Mouse (Mus musculus) MEL (cell line): Measurements from ENCODE around the gene Zzz3. TPM values are rescaled to one million over a fixed set of nuclear protein-coding genes. Genes with fewer than 3 reads are reported as not detected.

Experiments
- DNase-seq: peaks from one replicate; pipeline ENCODE4 v3.0.0; 2011; ENCODE audit warnings: low read depth, low spot score
- H3K27ac ChIP-seq: 2 replicates; pipeline ENCODE4 v1.5.1; 2012; ENCODE audit warnings: low read depth, mild to moderate bottlenecking, control low read depth, low read length, moderate library complexity; ENCODE audit not compliant: control insufficient read depth
- H3K27me3 ChIP-seq, 2 experiments: fragments of 150-350 bp in 1 of 2; sonication (generic) in 1 of 2; 2 replicates each; pipeline ENCODE4 v1.6.1; 2012; ENCODE audit warnings: low read length in 2 of 2, mild to moderate bottlenecking in 2 of 2, improper control_type of control experiment in 1 of 2, moderate library complexity in 1 of 2; ENCODE audit not compliant: insufficient read depth in 2 of 2, control insufficient read depth in 1 of 2
- H3K36me3 ChIP-seq, 2 experiments: 2 replicates each; pipeline ENCODE4 v1.6.1; 2012 to 2014; ENCODE audit warnings: low read length in 2 of 2, improper control_type of control experiment in 1 of 2, inconsistent platforms in 1 of 2, mild to moderate bottlenecking in 1 of 2; ENCODE audit not compliant: insufficient read depth in 2 of 2, control insufficient read depth in 1 of 2
- H3K4me1 ChIP-seq, 2 experiments: fragments of 150-350 bp in 1 of 2; sonication (generic) in 1 of 2; 2 replicates each; pipeline ENCODE4 v1.6.1; 2012; ENCODE audit warnings: low read length in 2 of 2, improper control_type of control experiment in 1 of 2, mild to moderate bottlenecking in 1 of 2; ENCODE audit not compliant: insufficient read depth in 2 of 2, control insufficient read depth in 1 of 2
- H3K4me3 ChIP-seq, 2 experiments: fragments of 150-350 bp in 1 of 2; sonication (generic) in 1 of 2; 2 replicates each; pipeline ENCODE4 v1.5.1; 2012; ENCODE audit warnings: low read depth in 2 of 2, low read length in 2 of 2, mild to moderate bottlenecking in 2 of 2, moderate library complexity in 2 of 2, control low read depth in 1 of 2, improper control_type of control experiment in 1 of 2; ENCODE audit not compliant: control insufficient read depth in 1 of 2, insufficient read depth in 1 of 2
- H3K79me2 ChIP-seq: 2 replicates; pipeline ENCODE4 v1.6.1; 2012; ENCODE audit warnings: mild to moderate bottlenecking, low read length, moderate library complexity; ENCODE audit not compliant: control insufficient read depth, poor library complexity, insufficient read depth
- H3K9ac ChIP-seq: 2 replicates; pipeline ENCODE4 v1.6.1; 2012; ENCODE audit warnings: low read depth, mild to moderate bottlenecking, control low read depth, low read length, moderate library complexity; ENCODE audit not compliant: control insufficient read depth, poor library complexity, severe bottlenecking
- H3K9me3 ChIP-seq: fragments of 150-350 bp; sonication (generic); replicated peaks from 2 replicates; pipeline ENCODE4 v1.6.1; 2012; ENCODE audit warnings: mild to moderate bottlenecking, low read length, improper control_type of control experiment, moderate library complexity; ENCODE audit not compliant: insufficient read depth
- BHLHE40 ChIP-seq: IDR thresholded peaks from 2 replicates; pipeline ENCODE4 v1.6.1; 2012; ENCODE audit warnings: low read depth, mild to moderate bottlenecking, inconsistent platforms, low read length, improper control_type of control experiment, borderline replicate concordance
- CHD1 ChIP-seq: IDR thresholded peaks from 2 replicates; pipeline ENCODE4 v1.6.1; 2012; ENCODE audit warnings: low read depth, mild to moderate bottlenecking, inconsistent platforms, low read length, improper control_type of control experiment
- CHD2 ChIP-seq: IDR thresholded peaks from 2 replicates; pipeline ENCODE4 v1.6.1; 2011; ENCODE audit warnings: low read length, improper control_type of control experiment
- E2F4 ChIP-seq: IDR thresholded peaks from 2 replicates; pipeline ENCODE4 v1.6.1; 2011; ENCODE audit warnings: low read depth, low read length, improper control_type of control experiment, borderline replicate concordance
- ELF1 ChIP-seq: IDR thresholded peaks from 2 replicates; pipeline ENCODE4 v1.6.1; 2014; ENCODE audit warnings: low read depth, mild to moderate bottlenecking, inconsistent platforms, low read length, improper control_type of control experiment, moderate library complexity
- EP300 ChIP-seq, 2 experiments: IDR thresholded peaks; 2 replicates each; pipeline ENCODE4 v1.6.1; 2011; ENCODE audit warnings: improper control_type of control experiment in 2 of 2, low read length in 2 of 2, low read depth in 1 of 2, mild to moderate bottlenecking in 1 of 2
- ETS1 ChIP-seq: IDR thresholded peaks from 2 replicates; pipeline ENCODE4 v1.6.1; 2012; ENCODE audit warnings: low read depth, mild to moderate bottlenecking, inconsistent platforms, low read length, improper control_type of control experiment, moderate library complexity
- GABPA ChIP-seq: IDR thresholded peaks from 2 replicates; pipeline ENCODE4 v1.6.1; 2012; ENCODE audit warnings: low read depth, mild to moderate bottlenecking, inconsistent platforms, low read length, improper control_type of control experiment, moderate library complexity
- GATA1 ChIP-seq: IDR thresholded peaks from 2 replicates; pipeline ENCODE4 v1.6.1; 2011; ENCODE audit warnings: low read depth, low read length, improper control_type of control experiment
- HCFC1 ChIP-seq: IDR thresholded peaks from 2 replicates; pipeline ENCODE4 v1.6.1; 2012; ENCODE audit warnings: low read depth, mild to moderate bottlenecking, inconsistent platforms, low read length, improper control_type of control experiment, moderate library complexity
- JUND ChIP-seq: IDR thresholded peaks from 2 replicates; pipeline ENCODE4 v1.6.1; 2011; ENCODE audit warnings: low read depth, mild to moderate bottlenecking, improper control_type of control experiment, low read length
- KAT2A ChIP-seq: conservative IDR thresholded peaks from 2 replicates; pipeline ENCODE4 v1.6.1; 2012; ENCODE audit warnings: low read depth, low read length, improper control_type of control experiment, inconsistent platforms
- MAFK ChIP-seq: IDR thresholded peaks from 2 replicates; pipeline ENCODE4 v1.6.1; 2011; ENCODE audit warnings: low read depth, mild to moderate bottlenecking, low read length, improper control_type of control experiment, borderline replicate concordance
- MAX ChIP-seq: IDR thresholded peaks from 2 replicates; pipeline ENCODE4 v1.6.1; 2011; ENCODE audit warnings: low read length, improper control_type of control experiment
- MAZ ChIP-seq: IDR thresholded peaks from 2 replicates; pipeline ENCODE4 v1.6.1; 2012; ENCODE audit warnings: low read depth, mild to moderate bottlenecking, inconsistent platforms, low read length, improper control_type of control experiment
- MXI1 ChIP-seq: IDR thresholded peaks from 2 replicates; pipeline ENCODE4 v1.6.1; 2011; ENCODE audit warnings: mild to moderate bottlenecking, low read depth, low read length, improper control_type of control experiment
- MYB ChIP-seq: IDR thresholded peaks from 2 replicates; pipeline ENCODE4 v1.6.1; 2011; ENCODE audit warnings: mild to moderate bottlenecking, low read depth, low read length, improper control_type of control experiment
- NRF1 ChIP-seq: IDR thresholded peaks from 2 replicates; pipeline ENCODE4 v1.6.1; 2014; ENCODE audit warnings: low read depth, mild to moderate bottlenecking, inconsistent platforms, low read length, improper control_type of control experiment, moderate library complexity; ENCODE audit not compliant: poor library complexity, insufficient read depth, severe bottlenecking
- POLR2A ChIP-seq, 2 experiments: IDR thresholded peaks; 2 replicates each; pipeline ENCODE4 v1.6.1; 2011 to 2012; ENCODE audit warnings: low read length in 2 of 2, mild to moderate bottlenecking in 2 of 2, control low read depth in 1 of 2, improper control_type of control experiment in 1 of 2, low read depth in 1 of 2, moderate library complexity in 1 of 2; ENCODE audit not compliant: control insufficient read depth in 1 of 2, insufficient read depth in 1 of 2, poor library complexity in 1 of 2
- POLR2AphosphoS2 ChIP-seq: IDR thresholded peaks from 2 replicates; pipeline ENCODE4 v1.6.1; 2011; ENCODE audit warnings: low read length, improper control_type of control experiment
- RAD21 ChIP-seq: IDR thresholded peaks from 2 replicates; pipeline ENCODE4 v1.6.1; 2011; ENCODE audit warnings: mild to moderate bottlenecking, low read depth, low read length, improper control_type of control experiment
- RCOR1 ChIP-seq: IDR thresholded peaks from 2 replicates; pipeline ENCODE4 v1.6.1; 2012; ENCODE audit warnings: low read depth, mild to moderate bottlenecking, inconsistent platforms, low read length, improper control_type of control experiment
- SIN3A ChIP-seq: IDR thresholded peaks from 2 replicates; pipeline ENCODE4 v1.6.1; 2012; ENCODE audit warnings: low read length, improper control_type of control experiment, inconsistent platforms
- TBP ChIP-seq: IDR thresholded peaks from 2 replicates; pipeline ENCODE4 v1.8.0; 2011; ENCODE audit warnings: low read depth, low read length, improper control_type of control experiment
- TCF12 ChIP-seq: IDR thresholded peaks from 2 replicates; pipeline ENCODE4 v1.6.1; 2014; ENCODE audit warnings: low read depth, mild to moderate bottlenecking, inconsistent platforms, low read length, improper control_type of control experiment, moderate library complexity
- UBTF ChIP-seq: IDR thresholded peaks from 2 replicates; pipeline ENCODE4 v1.6.1; 2012; ENCODE audit warnings: low read depth, mild to moderate bottlenecking, inconsistent platforms, low read length, improper control_type of control experiment, moderate library complexity, borderline replicate concordance; ENCODE audit not compliant: insufficient read depth
- USF1 ChIP-seq: IDR thresholded peaks from 2 replicates; pipeline ENCODE4 v1.6.1; 2014; ENCODE audit warnings: low read depth, mild to moderate bottlenecking, inconsistent platforms, low read length, improper control_type of control experiment, moderate library complexity
- USF2 ChIP-seq, 2 experiments: IDR thresholded peaks; 2 replicates each; pipeline ENCODE4 v1.6.1; 2011 to 2012; ENCODE audit warnings: improper control_type of control experiment in 2 of 2, low read length in 2 of 2, borderline replicate concordance in 1 of 2, inconsistent platforms in 1 of 2, low read depth in 1 of 2, mild to moderate bottlenecking in 1 of 2; ENCODE audit not compliant: insufficient read depth in 1 of 2
- ZC3H11A ChIP-seq: IDR thresholded peaks from 2 replicates; pipeline ENCODE4 v1.6.1; 2012; ENCODE audit warnings: low read depth, mild to moderate bottlenecking, inconsistent platforms, low read length, improper control_type of control experiment
- ZKSCAN1 ChIP-seq: IDR thresholded peaks from 2 replicates; pipeline ENCODE4 v1.6.1; 2012; ENCODE audit warnings: low read depth, mild to moderate bottlenecking, inconsistent platforms, low read length, improper control_type of control experiment, moderate library complexity
- ZMIZ1 ChIP-seq: IDR thresholded peaks from 2 replicates; pipeline ENCODE4 v1.6.1; 2012; ENCODE audit warnings: low read depth, mild to moderate bottlenecking, inconsistent platforms, low read length, improper control_type of control experiment, moderate library complexity
- polyA plus RNA-seq, 2 experiments: library from polyadenylated mRNA; stranded (reverse) in 1 of 2; unstranded in 1 of 2; fragments of >175 nt in 1 of 2; fragments of >200 nt in 1 of 2; gene quantifications; 2 replicates each; pipeline versions ENCODE4 v1.2.1 to v1.2.4; 2012; ENCODE audit warnings: low replicate concordance in 2 of 2, low read depth in 1 of 2; ENCODE audit not compliant: insufficient read length in 2 of 2, insufficient read depth in 1 of 2, missing spikeins in 1 of 2
- total RNA-seq: library from RNA; depleted of rRNA; stranded (reverse); fragments of 300-350 nt; gene quantifications from 2 replicates; pipeline ENCODE4 v1.2.3, GENCODE M21; 2012

Gene Zzz3
- total and polyA plus RNA-seq, 3 experiments: 46.1 to 507 (median 53.7) TPM

DNA sequence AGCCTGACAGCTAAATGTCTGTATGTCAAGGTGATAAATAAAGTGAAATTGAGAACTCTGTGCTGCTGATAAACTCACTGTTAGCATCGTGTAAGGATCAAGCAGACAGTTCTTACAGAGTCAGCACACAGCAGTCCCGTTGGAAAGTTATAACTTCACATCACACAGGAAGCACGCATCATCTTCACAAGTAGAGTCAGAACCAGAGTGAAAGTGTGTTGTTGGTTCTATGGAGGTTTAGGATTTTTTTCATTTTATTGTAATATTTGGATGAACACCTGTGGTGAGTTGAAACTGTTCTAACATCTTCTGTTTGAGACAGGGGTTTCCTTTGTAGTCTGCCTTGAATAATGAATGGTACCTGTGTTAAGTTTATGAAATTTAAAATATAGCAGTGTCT is 48.8 kb downstream of the Zzz3 start:
- Histone ChIP-seq H3K27ac (no peak overlapping the region), H3K4me1 (no peaks in the 10 kb centered on the region), H3K9me3 (no peaks in the 10 kb centered on the region), H3K79me2 (peaks cover 13% of the 10 kb centered on the region), H3K36me3 (peaks cover 0 to 27% of the 10 kb centered on the region in 2 experiments; a peak in 2 of 4 replicates), H3K4me3 (no peak overlapping the region), H3K27me3 (no peaks in the 10 kb centered on the region), H3K9ac (no peak overlapping the region)
- DNase-seq: no peak
- TF ChIP-seq BHLHE40 (no peak), NRF1 (no peak), CHD1 (no peak), CHD2 (no peak), ZKSCAN1 (no peak), MYB (no peak), E2F4 (no peak), ZC3H11A (no peak), MXI1 (no peak), USF1 (no peak), POLR2AphosphoS2 (no peak), MAFK (no peak), GABPA (no peak), TCF12 (no peak), RCOR1 (no peak), SIN3A (no peak), HCFC1 (no peak), UBTF (no peak)

- peaks cover 0 to 36% of the 10 kb centered on the region in 2 experiments; a peak in 2 of 4 replicates for H3K36me3 ChIP-seq
- no peaks in the 10 kb centered on the region for H3K4me1 ChIP-seq
- H3K9me3 ChIP-seq: no peaks in the 10 kb centered on the region
- DNase-seq: no peak
- no peak overlapping the region for H3K4me3 ChIP-seq
- H3K27ac ChIP-seq: no peak overlapping the region
- H3K9ac ChIP-seq: no peak overlapping the region
- TF ChIP-seq TBP: no peak
- TF ChIP-seq RAD21: no peak
- TF ChIP-seq JUND: no peak
- no peak for TF ChIP-seq ZMIZ1
- no peak for TF ChIP-seq POLR2A (IDR thresholded peaks at IDR 0.05; ENCODE audit: control insufficient read depth in 1 of 2, insufficient read depth in 1 of 2, low read depth in 1 of 2, low read length in 2 of 2, poor library complexity in 1 of 2)
- no peak for TF ChIP-seq POLR2AphosphoS2
- no peak for TF ChIP-seq MAZ
- TF ChIP-seq ELF1: no peak
- TF ChIP-seq USF2 (IDR thresholded peaks at IDR 0.05; ENCODE audit: borderline replicate concordance in 1 of 2, insufficient read depth in 1 of 2, low read depth in 1 of 2, low read length in 2 of 2): no peak
- TF ChIP-seq NRF1: no peak
- TF ChIP-seq UBTF: no peak
- TF ChIP-seq ETS1: no peak
- TF ChIP-seq MAX: no peak
- no peak for TF ChIP-seq MYB
- TF ChIP-seq KAT2A: no peak
- no peak for TF ChIP-seq CHD1
- TF ChIP-seq GATA1: no peak
- no peak for TF ChIP-seq EP300 (IDR thresholded peaks at IDR 0.05; ENCODE audit: low read depth in 1 of 2, low read length in 2 of 2)
- TF ChIP-seq BHLHE40: no peak
- H3K79me2 ChIP-seq: peaks cover 4% of the 10 kb centered on the region; the same call in 1 of the 2 replicates
- H3K27me3 ChIP-seq: no peaks in the 10 kb centered on the region
These were observed 51.7 kb downstream of the Zzz3 start for GRCm38 (mm10) chr3:152446966-152447365.
